Mouse (Mus musculus) small intestine, adult 2 months (tissue): ENCODE measurements at regions not wholly inside any gene's neighbourhood (a gene's known extent, or its start where the extent isn't known, plus 50 kb on each side); places are given as distances from the start of the nearest gene placed in this dataset.

Experiments
- CTCF ChIP-seq: fragments of 200-500 bp; IDR thresholded peaks from 2 replicates; pipeline ENCODE4 v1.5.1; 2012; ENCODE audit warnings: low read depth, mild to moderate bottlenecking, control low read depth, inconsistent platforms, low read length, moderate library complexity, mixed read lengths; ENCODE audit not compliant: insufficient replicate concordance, insufficient read length; ENCODE audit errors: extremely low read depth
- POLR2A ChIP-seq: fragments of 200-500 bp; IDR thresholded peaks from 2 replicates; pipeline ENCODE4 v1.6.1; 2012; ENCODE audit warnings: low read depth, mild to moderate bottlenecking, control low read depth, inconsistent platforms, low read length, moderate library complexity

- TF ChIP-seq CTCF (no peak), POLR2A (no peak)
Measured at GRCm38 (mm10) chr6:88984170-88984569, 82.1 kb downstream of the Tpra1 start.
